Mouse (Mus musculus): Measurements from ENCODE around the gene Rin2. TPM values are rescaled to one million over a fixed set of nuclear protein-coding genes. Genes with fewer than 3 reads are reported as not detected.
"Not testable (repeated sequence)": the region's sequence is repeated elsewhere in the genome, so short reads cannot be mapped to it uniquely, and the experiment has no call there.

Rin2 gene
- polyA plus RNA-seq, 1 experiment from 2014 or later: 33.0 TPM

GRCm38 (mm10) chr2:145898106-145898505 is 223.1 kb downstream of the Rin2 start:
- WGBS: 77% methylated on average over 9 of the region's 9 CpGs
- Histone ChIP-seq H3K9ac (no peak overlapping the region), H3K4me3 (no peak overlapping the region), H3K9me3 (no peaks in the 10 kb centered on the region), H3K27me3 (no peaks in the 10 kb centered on the region), H3K27ac (no peak overlapping the region), H3K4me1 (no peaks in the 10 kb centered on the region), H3K36me3 (no peaks in the 10 kb centered on the region), H3K4me2 (no peak overlapping the region)
- no peak for ATAC-seq (ENCODE audit: insufficient number of reproducible peaks, insufficient read depth, low FRiP score, low TSS enrichment, low read depth)

DNA sequence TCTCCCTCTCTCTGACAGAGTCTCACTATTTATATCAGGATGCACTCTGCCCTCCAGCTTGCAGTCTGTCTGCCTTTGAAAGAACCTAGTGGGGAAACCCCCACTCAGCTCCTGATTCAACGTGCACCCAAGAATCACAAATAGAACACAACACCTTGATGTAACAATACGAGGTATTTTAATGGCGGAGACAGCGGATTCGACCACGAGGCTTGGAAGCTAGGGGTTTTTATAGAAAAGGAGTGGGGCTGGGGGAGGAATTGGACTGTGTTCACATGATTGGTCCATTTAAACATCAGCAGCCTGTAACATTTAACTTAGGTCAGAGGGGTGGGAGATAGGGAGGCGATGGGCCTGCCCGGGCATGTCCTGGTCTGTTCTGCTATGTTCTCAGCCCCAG is 225.3 kb downstream of the Rin2 start:
- H3K36me3 ChIP-seq; H3K9ac ChIP-seq; H3K27me3 ChIP-seq; H3K4me2 ChIP-seq; H3K4me3 ChIP-seq; ATAC-seq (ENCODE audit: insufficient number of reproducible peaks, insufficient read depth, low FRiP score, low TSS enrichment, low read depth); H3K9me3 ChIP-seq; H3K27ac ChIP-seq: not testable (repeated sequence)
- 77% methylated on average over 8 of the region's 8 CpGs for WGBS
- H3K4me1 ChIP-seq: peaks cover 16% of the 10 kb centered on the region

GRCm38 (mm10) chr2:145901861-145902260 is 226.8 kb downstream of the Rin2 start, which contains the start of gene Naa20:
TSS of gene Naa20 (plus strand) at chr2:145902099.
- H3K27ac ChIP-seq: no peak within 1 kb of the TSS
- peaks cover 20% of the 10 kb centered on the region for H3K4me1 ChIP-seq
- H3K4me2 ChIP-seq: peak within 1 kb of the TSS; percentile 70
- ATAC-seq (ENCODE audit: insufficient number of reproducible peaks, insufficient read depth, low FRiP score, low TSS enrichment, low read depth): no peak
- H3K4me3 ChIP-seq: peak within 1 kb of the TSS; percentile 99
- peaks cover 5% of the 10 kb centered on the region; the same call in 1 of the 2 replicates for H3K36me3 ChIP-seq
- H3K27me3 ChIP-seq: no peaks in the 10 kb centered on the region
- H3K9ac ChIP-seq: peak within 1 kb of the TSS; percentile 98
- no peaks in the 10 kb centered on the region for H3K9me3 ChIP-seq
- WGBS: 88% methylated on average over 6 of the region's 6 CpGs

- peak overlapping the region; percentile 70 for H3K4me2 ChIP-seq
- WGBS: under 1% methylated on average over 68 of the region's 68 CpGs
- H3K4me1 ChIP-seq: peaks cover 20% of the 10 kb centered on the region
- H3K9ac ChIP-seq: peak overlapping the region; percentile 98
- H3K27ac ChIP-seq: peak overlapping the region; percentile 88
- ATAC-seq (ENCODE audit: insufficient number of reproducible peaks, insufficient read depth, low FRiP score, low TSS enrichment, low read depth): peak; percentile 92
- no peaks in the 10 kb centered on the region for H3K9me3 ChIP-seq
- H3K27me3 ChIP-seq: no peaks in the 10 kb centered on the region
- H3K4me3 ChIP-seq: peak overlapping the region; percentile 99
- H3K36me3 ChIP-seq: peaks cover 8% of the 10 kb centered on the region; the same call in 1 of the 2 replicates
Observed at GRCm38 (mm10) chr2:145903061-145903901, 228.3 kb downstream of the Rin2 start.

DNA sequence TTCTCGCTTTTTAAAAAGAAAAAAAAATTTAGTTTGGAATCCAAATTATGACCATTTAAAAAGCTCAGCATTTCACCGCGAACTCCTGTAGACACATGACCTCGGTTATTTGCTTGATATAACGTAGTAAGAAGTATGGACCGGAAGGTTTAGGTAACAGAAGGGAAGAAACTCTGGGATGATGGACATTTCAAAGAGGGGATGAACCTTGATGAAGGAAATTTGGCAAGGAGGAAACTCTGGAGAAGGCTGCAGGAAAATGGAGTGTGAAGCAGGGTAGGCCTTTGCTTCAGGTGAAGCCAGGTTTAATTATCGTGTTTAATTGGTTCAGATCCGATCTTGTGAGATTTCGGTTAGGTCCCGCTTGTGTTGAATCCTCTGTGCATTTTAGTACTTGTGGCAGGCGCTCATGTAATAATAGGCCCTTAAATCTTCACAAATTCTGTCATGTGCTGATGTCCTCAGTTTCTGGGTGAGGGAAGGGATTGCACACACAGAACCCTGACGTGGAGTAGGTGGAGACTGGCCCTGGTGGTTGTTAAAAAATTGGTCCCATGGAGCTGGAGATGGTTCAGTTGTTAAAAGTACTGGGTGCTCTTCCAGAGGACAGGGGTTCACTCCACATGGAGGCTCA is 229.1 kb downstream of the Rin2 start:
- no peak overlapping the region for H3K27ac ChIP-seq
- peaks cover 14% of the 10 kb centered on the region for H3K36me3 ChIP-seq
- WGBS: 27% methylated on average over 12 of the region's 12 CpGs
- H3K4me1 ChIP-seq: peaks cover 20% of the 10 kb centered on the region
- no peaks in the 10 kb centered on the region for H3K27me3 ChIP-seq
- H3K4me3 ChIP-seq: peak overlapping the region; percentile 99
- no peak for ATAC-seq (ENCODE audit: insufficient number of reproducible peaks, insufficient read depth, low FRiP score, low TSS enrichment, low read depth)
- no peaks in the 10 kb centered on the region for H3K9me3 ChIP-seq
- peak overlapping the region; percentile 98 for H3K9ac ChIP-seq
- H3K4me2 ChIP-seq: peak overlapping the region; percentile 70

GRCm38 (mm10) chr2:145905156-145905555 is 230.1 kb downstream of the Rin2 start:
- Histone ChIP-seq H3K4me1 (peaks cover 20% of the 10 kb centered on the region), H3K36me3 (peaks cover 23% of the 10 kb centered on the region), H3K27ac (no peak overlapping the region), H3K9me3 (no peaks in the 10 kb centered on the region), H3K27me3 (no peaks in the 10 kb centered on the region), H3K4me2 (peak overlapping the region; percentile 70; the same call in 1 of the 2 replicates), H3K4me3 (no peak overlapping the region), H3K9ac (no peak overlapping the region)
- ATAC-seq (ENCODE audit: insufficient number of reproducible peaks, insufficient read depth, low FRiP score, low TSS enrichment, low read depth): no peak
- 85% methylated on average over 6 of the region's 6 CpGs for WGBS

- WGBS: 36% methylated on average over 4 of the region's 4 CpGs
- not testable (repeated sequence) for H3K27ac ChIP-seq; H3K27me3 ChIP-seq; ATAC-seq (ENCODE audit: insufficient number of reproducible peaks, insufficient read depth, low FRiP score, low TSS enrichment, low read depth); H3K4me3 ChIP-seq; H3K9ac ChIP-seq; H3K4me2 ChIP-seq; H3K9me3 ChIP-seq
- Histone ChIP-seq H3K4me1 (peaks cover 20% of the 10 kb centered on the region), H3K36me3 (peaks cover 30% of the 10 kb centered on the region)
Observed at GRCm38 (mm10) chr2:145905884-145906283, 230.9 kb downstream of the Rin2 start.

DNA sequence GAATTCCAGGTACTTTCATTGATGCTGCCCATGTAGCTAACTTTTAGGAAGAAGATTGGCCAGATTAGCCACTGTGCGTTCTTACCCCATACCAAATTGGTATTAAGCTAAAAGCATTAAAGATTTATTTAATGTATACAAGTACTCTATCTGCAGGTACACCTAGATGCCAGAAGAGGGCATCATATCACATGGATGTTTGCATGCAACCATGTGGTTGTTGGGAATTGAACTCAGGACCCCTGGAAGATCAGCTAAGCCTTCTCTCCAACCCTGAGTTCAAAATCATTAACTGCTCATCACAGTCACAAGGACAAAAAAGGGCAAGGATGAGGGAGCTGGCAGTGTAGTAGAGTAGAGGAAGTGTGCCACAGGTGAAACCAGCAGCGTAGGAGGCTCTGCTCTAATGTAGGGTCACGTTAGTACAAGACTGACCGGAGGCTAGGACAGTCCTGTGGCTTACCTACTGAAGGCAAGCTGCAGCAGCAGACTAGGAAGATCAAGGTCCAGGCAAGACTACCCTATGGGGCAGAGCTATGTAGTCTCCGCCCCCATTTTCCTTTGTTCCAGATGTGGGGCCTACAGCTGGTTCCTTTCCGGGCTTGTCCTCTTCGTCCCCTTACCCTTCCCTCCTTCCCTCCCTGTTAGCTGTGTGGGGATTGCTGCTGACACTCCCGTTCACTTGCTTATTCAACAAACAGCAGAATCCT is 246.1 kb downstream of the Rin2 start:
- Histone ChIP-seq H3K9ac (no peak overlapping the region), H3K4me1 (no peaks in the 10 kb centered on the region), H3K9me3 (no peaks in the 10 kb centered on the region), H3K27ac (no peak overlapping the region), H3K27me3 (no peaks in the 10 kb centered on the region), H3K4me3 (no peak overlapping the region), H3K36me3 (peaks cover 80% of the 10 kb centered on the region), H3K4me2 (no peak overlapping the region)
- 78% methylated on average over 8 of the region's 8 CpGs for WGBS
- no peak for ATAC-seq (ENCODE audit: insufficient number of reproducible peaks, insufficient read depth, low FRiP score, low TSS enrichment, low read depth)

DNA sequence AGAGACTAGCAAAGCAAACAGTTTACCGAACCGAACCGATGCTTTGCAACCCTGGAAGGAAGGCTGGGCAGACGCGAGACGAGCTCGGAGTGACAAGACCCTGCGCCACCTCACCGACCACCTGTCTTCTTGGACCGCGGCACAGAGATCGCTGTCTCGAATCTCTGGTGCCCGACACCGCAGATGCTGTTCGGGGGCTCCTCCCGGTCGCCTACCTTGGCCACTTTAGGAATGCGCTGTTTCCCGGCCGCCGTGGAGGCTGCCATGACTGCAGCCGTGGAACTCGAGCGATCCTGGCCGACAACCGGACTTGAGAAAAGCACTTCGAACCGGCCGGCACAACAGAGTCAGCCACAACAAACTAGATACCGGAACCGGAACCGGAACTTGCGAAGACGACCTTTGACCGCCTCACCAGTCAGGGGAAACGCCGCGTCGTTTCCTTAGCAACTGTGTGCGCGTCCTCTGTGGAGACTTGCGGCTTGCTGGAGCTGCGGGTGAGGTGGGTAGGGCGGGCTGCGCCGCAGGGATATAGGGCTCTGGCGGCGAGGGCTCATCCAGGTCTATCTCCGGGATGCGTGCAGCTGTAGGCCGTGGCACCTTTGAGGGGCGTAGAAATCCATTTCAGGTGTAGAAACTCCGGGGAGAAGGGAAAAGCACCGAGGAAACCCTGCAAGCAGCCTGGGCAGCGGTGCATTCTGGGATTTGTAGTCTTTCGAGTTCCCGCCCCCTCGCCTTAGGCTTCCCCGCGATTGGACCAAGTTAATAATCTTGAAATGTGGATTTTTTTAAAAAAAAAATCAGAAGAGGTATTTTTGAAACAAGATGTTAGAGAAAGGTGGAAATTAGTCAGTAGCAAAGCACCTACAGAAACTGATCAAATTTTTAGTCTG is 259.6 kb downstream of the Rin2 start, which contains the start of the genes Cfap61 and Crnkl1:
Gene Cfap61 (plus strand): TSS at position 446 of the 893 bp plus-strand sequence.
Gene Crnkl1 (minus strand): TSS at position 676 of the 893 bp plus-strand sequence.
- Histone ChIP-seq H3K9me3 (no peaks in the 10 kb centered on the region), H3K36me3 (peaks cover 25% of the 10 kb centered on the region), H3K27me3 (no peaks in the 10 kb centered on the region), H3K4me2 (peak within 1 kb of the TSS; percentile 77), H3K27ac (no peak within 1 kb of the TSS), H3K4me1 (peaks cover 8% of the 10 kb centered on the region), H3K4me3 (peak within 1 kb of the TSS; percentile 89), H3K9ac (peak within 1 kb of the TSS; percentile 82)
- WGBS: under 1% methylated on average over 61 of the region's 61 CpGs
- peak; percentile 95 for ATAC-seq (ENCODE audit: insufficient number of reproducible peaks, insufficient read depth, low FRiP score, low TSS enrichment, low read depth)

GRCm38 (mm10) chr2:145936975-145937374 is 262.0 kb downstream of the Rin2 start:
- no peaks in the 10 kb centered on the region for H3K9me3 ChIP-seq
- no peak overlapping the region for H3K27ac ChIP-seq
- H3K4me3 ChIP-seq: no peak overlapping the region
- no peak overlapping the region for H3K9ac ChIP-seq
- peaks cover 8% of the 10 kb centered on the region for H3K4me1 ChIP-seq
- no peak overlapping the region for H3K4me2 ChIP-seq
- no peak for ATAC-seq (ENCODE audit: insufficient number of reproducible peaks, insufficient read depth, low FRiP score, low TSS enrichment, low read depth)
- H3K36me3 ChIP-seq: peaks cover 4% of the 10 kb centered on the region; the same call in 1 of the 2 replicates
- 82% methylated on average over 8 of the region's 8 CpGs for WGBS
- H3K27me3 ChIP-seq: no peaks in the 10 kb centered on the region

Data from embryonic facial prominence, embryonic 13.5 days (tissue).